Comparison of ENCODE assay signal across 8 mouse cellular contexts in the genomic region with DNA sequence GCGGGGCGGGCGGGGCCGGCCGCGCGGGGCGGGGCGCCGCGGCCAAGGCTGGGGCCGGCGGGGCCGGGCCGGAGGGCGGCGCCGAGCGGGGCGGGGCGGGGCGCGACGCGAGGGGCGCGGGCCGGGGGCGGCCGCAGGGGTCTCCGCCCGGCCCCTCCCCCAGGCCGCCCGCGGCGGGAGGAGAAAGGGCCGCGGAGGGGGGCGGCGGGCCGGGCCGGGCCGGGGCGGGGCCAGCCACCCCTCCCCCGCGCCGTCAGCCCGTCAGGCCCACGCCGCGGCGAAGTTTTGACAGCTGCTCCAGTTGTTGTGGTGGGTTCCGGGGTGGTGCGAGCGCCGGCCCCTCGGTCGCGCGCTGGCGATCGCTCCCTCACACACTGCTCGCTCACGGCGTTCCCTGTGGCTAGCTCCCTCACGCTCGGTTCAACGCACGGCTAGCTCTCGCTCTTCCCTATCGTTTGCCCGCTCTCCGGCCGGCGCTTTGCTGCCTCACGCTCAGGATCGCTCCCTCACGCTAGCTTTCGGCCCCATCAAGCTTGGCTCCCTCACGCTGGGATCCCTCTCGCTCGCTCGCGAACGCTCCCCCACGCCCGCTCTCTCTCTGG. TPM values are rescaled to one million over a fixed set of nuclear protein-coding genes. Genes with fewer than 3 reads are reported as not detected.
A peak's percentile ranks its signal among the peaks of the same experiment; 100 is the strongest.
DNase-seq lines count a peak whose midpoint lies in the region; ATAC-seq and TF ChIP-seq lines count a peak whose summit lies in the region.

No protein-coding gene starts in this region.

- no peaks in the 10 kb centered on the region for H3K9me3 ChIP-seq in embryonic facial prominence, embryonic 14.5 days (ENCODE audit: control insufficient read depth, low read length)
- H3K9me3 ChIP-seq in heart, embryonic 15.5 days (replicated peaks) = no peaks in the 10 kb centered on the region

- peak; percentile 87 for DNase-seq in CD4-positive helper T cell, adult 2 months (ENCODE audit: low read depth, low spot score)
- no peak for DNase-seq in Patski (ENCODE audit: low read depth, low spot score)
- peak; percentile 92 for DNase-seq in embryonic facial prominence, embryonic 14.5 days (ENCODE audit: low spot score)
- peak; percentile 71 to 79 for DNase-seq in left cerebral cortex, adult 2 months (ENCODE audit: extremely low spot score in 1 of 2, low spot score in 2 of 2)
- peak; percentile 58 to 64 for DNase-seq in spleen, postnatal 14 days (ENCODE audit: low spot score in 2 of 2)
- DNase-seq in layer of hippocampus, adult 9-10 months (ENCODE audit: low spot score) = no peak

- intact Hi-C loops in left cerebral cortex, adult 2 months (cut with DNase I) = loop anchor here (1.0 to 5.0 kb wide), 5 partner anchors 30 to 338 kb away; no protein-coding TSS in a partner anchor

- H3K36me3 ChIP-seq in embryonic facial prominence, embryonic 14.5 days (ENCODE audit: control insufficient read depth, insufficient read depth, low read length) = no peaks in the 10 kb centered on the region
- H3K36me3 ChIP-seq in heart, embryonic 15.5 days = no peaks in the 10 kb centered on the region

- WGBS in embryonic facial prominence, embryonic 14.5 days = 0% methylated on average over 10 of the region's 87 CpGs
- 0% methylated on average over 43 of the region's 87 CpGs for WGBS in heart, embryonic 15.5 days

- peaks cover 15% of the 10 kb centered on the region for H3K4me1 ChIP-seq in embryonic facial prominence, embryonic 14.5 days (ENCODE audit: control insufficient read depth, insufficient read depth, low read length)
- H3K4me1 ChIP-seq in heart, embryonic 15.5 days (replicated peaks) = peaks cover 15% of the 10 kb centered on the region

- POLR2A ChIA-PET in Patski (lab: Charles Lee) = interaction anchor here (1.2 to 6.0 kb wide), 4 partner anchors 27 to 104 kb away, joined by 3 to 32 read pairs (median 6); no protein-coding TSS in a partner anchor

- TF ChIP-seq CTCF in Patski (IDR thresholded peaks at IDR 0.05) = no peak
- no peak for TF ChIP-seq CTCF in left cerebral cortex, adult 2 months (IDR thresholded peaks at IDR 0.05)

- H3K27ac ChIP-seq in embryonic facial prominence, embryonic 14.5 days (replicated peaks; ENCODE audit: low read depth, low read length) = peak overlapping the region; percentile 100
- peak overlapping the region; percentile 99 for H3K27ac ChIP-seq in heart, embryonic 15.5 days
- H3K27ac ChIP-seq in left cerebral cortex, adult 2 months = peak overlapping the region; percentile 98

- peak; percentile 66 for ATAC-seq in Patski
- peak; percentile 85 for ATAC-seq in embryonic facial prominence, embryonic 14.5 days (ENCODE audit: low read depth)
- ATAC-seq in heart, embryonic 15.5 days (replicated peaks; ENCODE audit: insufficient number of reproducible peaks, insufficient read depth, low FRiP score, low read depth) = peak; percentile 88
- peak; percentile 47 for ATAC-seq in megakaryocyte, adult 5-6 weeks (ENCODE audit: poor library complexity, severe bottlenecking)

- H3K9ac ChIP-seq in embryonic facial prominence, embryonic 14.5 days (ENCODE audit: low read depth, low read length) = peak overlapping the region; percentile 92
- H3K9ac ChIP-seq in heart, embryonic 15.5 days = peak overlapping the region; percentile 98

- CTCF ChIA-PET in Patski (lab: Charles Lee) = interaction anchor here (0.7 to 1.2 kb wide), 3 partner anchors 27 to 69 kb away, joined by 3 read pairs; no protein-coding TSS in a partner anchor

- H3K4me3 ChIP-seq in embryonic facial prominence, embryonic 14.5 days (ENCODE audit: low read depth, low read length) = peak overlapping the region; percentile 86
- peak overlapping the region; percentile 91 for H3K4me3 ChIP-seq in heart, embryonic 15.5 days
- peak overlapping the region; percentile 55 for H3K4me3 ChIP-seq in left cerebral cortex, adult 2 months

- H3K4me2 ChIP-seq in embryonic facial prominence, embryonic 14.5 days (ENCODE audit: low read depth, low read length) = peak overlapping the region; percentile 56
- peak overlapping the region; percentile 81 for H3K4me2 ChIP-seq in heart, embryonic 15.5 days

- no peaks in the 10 kb centered on the region for H3K27me3 ChIP-seq in Patski
- no peaks in the 10 kb centered on the region for H3K27me3 ChIP-seq in embryonic facial prominence, embryonic 14.5 days (replicated peaks; ENCODE audit: control insufficient read depth, insufficient read depth, low read length)
- no peaks in the 10 kb centered on the region for H3K27me3 ChIP-seq in heart, embryonic 15.5 days

- in situ Hi-C loops in Patski (cut with MboI; ENCODE audit: low pct_unique_long_range_greater_than_20kb) = loop anchor here (5.0 kb wide), 1 partner anchor 33 kb away; no protein-coding TSS in a partner anchor

RNA-seq across cellular contexts. Expression of gene Kmt2c, which starts 0.3 kb away (rescaled TPM):
- 18.1 TPM for polyA plus RNA-seq in Patski (2021)
- 19.9 and 20.0 TPM in 2 replicates for polyA plus RNA-seq in embryonic facial prominence, embryonic 14.5 days (2014; fragmentation: Nextera tagmentation; extraction: Ambion mirVana)
- 7.3 and 8.7 TPM in 2 replicates for polyA plus RNA-seq in heart, embryonic 15.5 days (2015; fragmentation: Nextera tagmentation; extraction: Ambion mirVana)
- 10 to 100 TPM; 68.4 to 74.1 TPM for total RNA-seq in left cerebral cortex, adult 2 months (2021)
- total RNA-seq in megakaryocyte, adult 5-6 weeks (2015) = 47.2 and 57.6 TPM in 2 replicates
- 43.5 and 58.5 TPM in 2 replicates for total RNA-seq in megakaryocyte, adult 5-6 weeks (2017)

RNA-seq across cellular contexts. Expression of gene Cct8l1, which starts 16.9 kb away (rescaled TPM):
- polyA plus RNA-seq in Patski (2021) = not detected
- not detected in 2 replicates for polyA plus RNA-seq in embryonic facial prominence, embryonic 14.5 days (2014; fragmentation: Nextera tagmentation; extraction: Ambion mirVana)
- polyA plus RNA-seq in heart, embryonic 15.5 days (2015; fragmentation: Nextera tagmentation; extraction: Ambion mirVana) = 0.15 TPM in 1 of 2 replicates, not detected in the other
- under 1 TPM; 0.18 to 0.68 TPM for total RNA-seq in left cerebral cortex, adult 2 months (2021)
- total RNA-seq in megakaryocyte, adult 5-6 weeks (2015) = not detected in 2 replicates
- total RNA-seq in megakaryocyte, adult 5-6 weeks (2017) = 0.11 TPM in 1 of 2 replicates, not detected in the other

Comparison
In these comparisons a context has a peak if more than half of its experiments do, and no peak if none do; other contexts are left out.
1. DNase-seq: peak in CD4-positive helper T cell, adult 2 months (single experiment), embryonic facial prominence, embryonic 14.5 days (single experiment), left cerebral cortex, adult 2 months (2 of 2) and spleen, postnatal 14 days (2 of 2); none in Patski (single experiment) and layer of hippocampus, adult 9-10 months (single experiment).
2. Peak in every context shown above with its lines, with median percentiles within 50 percentile points of each other: ATAC-seq, H3K27ac ChIP-seq and H3K4me3 ChIP-seq.